Mouse (Mus musculus): ENCODE measurements around the gene Slc35f2. TPM values are rescaled to one million over a fixed set of nuclear protein-coding genes. Genes with fewer than 3 reads are reported as not detected.

Gene Slc35f2
- 25.6 and 29.8 TPM in 2 replicates for polyA plus RNA-seq (2015; fragmentation: Nextera tagmentation; extraction: Ambion mirVana)

GRCm38 (mm10) chr9:53771344-53772021 is at the start of gene Slc35f2:
Gene Slc35f2 (plus strand): TSS chr9:53771538.
- peak within 1 kb of the TSS; percentile 58 for H3K9ac ChIP-seq (replicated peaks)
- H3K4me2 ChIP-seq = peak within 1 kb of the TSS; percentile 89
- peak within 1 kb of the TSS; percentile 49; the same call in 1 of the 2 replicates for H3K27ac ChIP-seq (replicated peaks)
- H3K4me3 ChIP-seq (replicated peaks) = peak within 1 kb of the TSS; percentile 61
- H3K36me3 ChIP-seq = no peaks in the 10 kb centered on the region
- ATAC-seq (ENCODE audit: low FRiP score) = peak; percentile 91
- H3K4me1 ChIP-seq = peaks cover 20% of the 10 kb centered on the region
- under 1% methylated on average over 50 of the region's 50 CpGs for WGBS
- no peaks in the 10 kb centered on the region for H3K9me3 ChIP-seq (replicated peaks)
- peaks cover 8% of the 10 kb centered on the region; the same call in 1 of the 2 replicates for H3K27me3 ChIP-seq (replicated peaks)

GRCm38 (mm10) chr9:53740829-53741404 is 30.4 kb upstream of the Slc35f2 start:
- WGBS = 62% methylated on average over 3 of the region's 3 CpGs
- no peak for ATAC-seq (ENCODE audit: low FRiP score)

GRCm38 (mm10) chr9:53750411-53750810 is 20.9 kb upstream of the Slc35f2 start:
- Histone ChIP-seq H3K27ac (replicated peaks) (no peak overlapping the region), H3K4me1 (no peaks in the 10 kb centered on the region), H3K4me2 (no peak overlapping the region), H3K9ac (replicated peaks) (no peak overlapping the region), H3K9me3 (replicated peaks) (no peaks in the 10 kb centered on the region), H3K4me3 (replicated peaks) (no peak overlapping the region), H3K36me3 (no peaks in the 10 kb centered on the region), H3K27me3 (replicated peaks) (no peaks in the 10 kb centered on the region)
- no peak for ATAC-seq (ENCODE audit: low FRiP score)
- 94% methylated on average over 13 of the region's 13 CpGs for WGBS

More at GRCm38 (mm10) chr9:53740829-53741404, 30.4 kb upstream of the Slc35f2 start:
- Histone ChIP-seq H3K36me3 (no peaks in the 10 kb centered on the region), H3K27me3 (replicated peaks) (no peaks in the 10 kb centered on the region), H3K27ac (replicated peaks) (no peak overlapping the region), H3K9ac (replicated peaks) (no peak overlapping the region), H3K9me3 (replicated peaks) (0 out of 2 replicates have a peak, but pooled peaks cover 2% of the 10 kb centered on the region), H3K4me3 (replicated peaks) (no peak overlapping the region), H3K4me1 (no peaks in the 10 kb centered on the region), H3K4me2 (no peak overlapping the region)

GRCm38 (mm10) chr9:53750899-53751298 is 20.4 kb upstream of the Slc35f2 start:
- no peak for ATAC-seq (ENCODE audit: low FRiP score)
- Histone ChIP-seq H3K27ac (replicated peaks) (no peak overlapping the region), H3K4me1 (no peaks in the 10 kb centered on the region), H3K9ac (replicated peaks) (no peak overlapping the region), H3K4me3 (replicated peaks) (no peak overlapping the region), H3K4me2 (no peak overlapping the region), H3K27me3 (replicated peaks) (no peaks in the 10 kb centered on the region), H3K36me3 (no peaks in the 10 kb centered on the region), H3K9me3 (replicated peaks) (no peaks in the 10 kb centered on the region)
- 43% methylated on average over 5 of the region's 5 CpGs for WGBS

GRCm38 (mm10) chr9:53754801-53755200 is 16.5 kb upstream of the Slc35f2 start:
- H3K36me3 ChIP-seq = no peaks in the 10 kb centered on the region
- H3K4me2 ChIP-seq = no peak overlapping the region
- no peaks in the 10 kb centered on the region for H3K9me3 ChIP-seq (replicated peaks)
- H3K4me1 ChIP-seq = no peaks in the 10 kb centered on the region
- H3K9ac ChIP-seq (replicated peaks) = no peak overlapping the region
- H3K4me3 ChIP-seq (replicated peaks) = no peak overlapping the region
- H3K27me3 ChIP-seq (replicated peaks) = 0 out of 2 replicates have a peak, but pooled peaks cover 3% of the 10 kb centered on the region
- ATAC-seq (ENCODE audit: low FRiP score) = no peak
- H3K27ac ChIP-seq (replicated peaks) = no peak overlapping the region

GRCm38 (mm10) chr9:53758142-53758541 is 13.2 kb upstream of the Slc35f2 start:
- Histone ChIP-seq H3K4me2 (no peak overlapping the region), H3K27ac (replicated peaks) (no peak overlapping the region), H3K4me1 (no peaks in the 10 kb centered on the region), H3K27me3 (replicated peaks) (0 out of 2 replicates have a peak, but pooled peaks cover 3% of the 10 kb centered on the region), H3K9me3 (replicated peaks) (no peaks in the 10 kb centered on the region), H3K4me3 (replicated peaks) (no peak overlapping the region), H3K9ac (replicated peaks) (no peak overlapping the region), H3K36me3 (no peaks in the 10 kb centered on the region)
- 98% methylated on average over 2 of the region's 2 CpGs for WGBS
- ATAC-seq (ENCODE audit: low FRiP score) = no peak

GRCm38 (mm10) chr9:53764697-53765096 is 6.6 kb upstream of the Slc35f2 start:
- H3K36me3 ChIP-seq = no peaks in the 10 kb centered on the region
- no peak overlapping the region for H3K4me3 ChIP-seq (replicated peaks)
- no peak overlapping the region for H3K4me2 ChIP-seq
- no peaks in the 10 kb centered on the region for H3K4me1 ChIP-seq
- H3K27me3 ChIP-seq (replicated peaks) = no peaks in the 10 kb centered on the region
- 92% methylated on average over 8 of the region's 8 CpGs for WGBS
- no peak overlapping the region for H3K9ac ChIP-seq (replicated peaks)
- no peak overlapping the region for H3K27ac ChIP-seq (replicated peaks)
- no peak for ATAC-seq (ENCODE audit: low FRiP score)
- H3K9me3 ChIP-seq (replicated peaks) = no peaks in the 10 kb centered on the region

GRCm38 (mm10) chr9:53768486-53768885 is 2.9 kb upstream of the Slc35f2 start:
- 93% methylated on average over 5 of the region's 5 CpGs for WGBS
- Histone ChIP-seq H3K36me3 (no peaks in the 10 kb centered on the region), H3K9me3 (replicated peaks) (no peaks in the 10 kb centered on the region), H3K4me2 (no peak overlapping the region), H3K9ac (replicated peaks) (no peak overlapping the region), H3K4me3 (replicated peaks) (no peak overlapping the region), H3K4me1 (peaks cover 20% of the 10 kb centered on the region), H3K27me3 (replicated peaks) (peaks cover 8% of the 10 kb centered on the region; the same call in 1 of the 2 replicates), H3K27ac (replicated peaks) (no peak overlapping the region)
- ATAC-seq (ENCODE audit: low FRiP score) = no peak

GRCm38 (mm10) chr9:53770771-53771343 is 481 bp upstream of the Slc35f2 start:
- 40% methylated on average over 12 of the region's 12 CpGs for WGBS
- Histone ChIP-seq H3K36me3 (no peaks in the 10 kb centered on the region), H3K4me2 (peak overlapping the region; percentile 89), H3K9ac (replicated peaks) (peak overlapping the region; percentile 58; the same call in 1 of the 2 replicates), H3K27ac (replicated peaks) (no peak overlapping the region), H3K27me3 (replicated peaks) (peaks cover 8% of the 10 kb centered on the region; the same call in 1 of the 2 replicates), H3K9me3 (replicated peaks) (no peaks in the 10 kb centered on the region), H3K4me1 (peaks cover 20% of the 10 kb centered on the region), H3K4me3 (replicated peaks) (peak overlapping the region; percentile 61)
- ATAC-seq (ENCODE audit: low FRiP score) = no peak

- Histone ChIP-seq H3K4me3 (replicated peaks) (peak overlapping the region; percentile 61), H3K27me3 (replicated peaks) (peaks cover 8% of the 10 kb centered on the region; the same call in 1 of the 2 replicates), H3K27ac (replicated peaks) (peak overlapping the region; percentile 49; the same call in 1 of the 2 replicates), H3K9me3 (replicated peaks) (no peaks in the 10 kb centered on the region), H3K9ac (replicated peaks) (peak overlapping the region; percentile 58), H3K4me1 (peaks cover 20% of the 10 kb centered on the region), H3K36me3 (no peaks in the 10 kb centered on the region), H3K4me2 (peak overlapping the region; percentile 89)
- peak; percentile 70; the same call in 1 of the 2 replicates for ATAC-seq (ENCODE audit: low FRiP score)
- WGBS = 4% methylated on average over 17 of the region's 17 CpGs
These were observed 803 bp downstream of the Slc35f2 start for GRCm38 (mm10) chr9:53772121-53772561.

GRCm38 (mm10) chr9:53775511-53775910 is 4.2 kb downstream of the Slc35f2 start:
- Histone ChIP-seq H3K4me1 (peaks cover 20% of the 10 kb centered on the region), H3K9ac (replicated peaks) (no peak overlapping the region), H3K27me3 (replicated peaks) (peaks cover 8% of the 10 kb centered on the region; the same call in 1 of the 2 replicates), H3K36me3 (no peaks in the 10 kb centered on the region), H3K4me2 (no peak overlapping the region), H3K9me3 (replicated peaks) (no peaks in the 10 kb centered on the region), H3K27ac (replicated peaks) (no peak overlapping the region), H3K4me3 (replicated peaks) (no peak overlapping the region)
- 88% methylated on average over 2 of the region's 2 CpGs for WGBS
- no peak for ATAC-seq (ENCODE audit: low FRiP score)
